Mouse (Mus musculus) urinary bladder, postnatal 14 days (tissue): ENCODE results near the gene Olfr1449.
"Not testable (repeated sequence)": the region's sequence is repeated elsewhere in the genome, so short reads cannot be mapped to it uniquely, and the experiment has no call there.

Experiments used
- DNase-seq: peaks from one replicate; pipeline ENCODE4 v3.0.0; 2021; ENCODE audit warnings: low spot score

Gene Olfr1449

DNA sequence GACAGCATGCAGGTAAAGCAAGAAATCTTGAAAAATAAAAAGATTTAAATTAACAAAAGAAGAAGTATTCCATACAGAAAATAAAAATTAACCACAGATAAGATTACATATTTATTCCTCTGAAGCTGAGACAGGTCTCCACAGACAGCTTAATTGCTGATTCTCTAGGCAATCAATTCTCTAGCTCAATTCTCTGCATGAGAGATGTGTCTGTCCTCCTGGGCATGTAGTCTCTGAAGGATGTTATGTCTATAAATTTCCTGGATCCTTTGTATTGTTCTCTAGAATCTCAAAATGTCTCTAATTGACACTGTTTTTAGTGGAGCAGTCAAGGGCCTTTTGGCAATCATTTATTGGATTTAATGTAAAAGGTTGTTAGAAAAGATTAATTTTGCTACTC lies at the start of gene Olfr1449:
Olfr1449 (plus strand) TSS at position 301 of the 400 bp plus-strand sequence.
- no peak for DNase-seq

DNA sequence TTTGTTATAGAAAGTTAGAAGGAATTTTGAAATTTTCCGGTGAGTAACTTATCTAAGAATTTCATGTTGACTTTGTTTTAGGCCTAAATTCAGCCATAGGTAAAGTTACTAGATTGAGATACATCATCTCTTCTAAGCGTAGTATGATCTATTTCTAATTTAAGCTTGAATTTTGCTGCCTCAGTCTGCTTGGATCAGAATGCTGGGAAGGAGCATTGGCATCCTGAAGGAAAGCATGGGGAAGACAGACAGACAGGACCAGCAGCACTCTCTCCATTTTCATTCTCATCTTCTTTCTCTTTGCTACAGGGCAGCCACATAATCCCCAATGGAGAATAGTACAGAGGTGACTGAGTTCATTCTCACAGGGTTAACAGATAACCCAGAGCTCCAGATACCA lies 47.1 kb upstream of the Olfr1449 start, which contains the start of gene Olfr1445:
Olfr1445 (plus strand) TSS at position 301 of the 400 bp plus-strand sequence.
- no peak for DNase-seq

DNA sequence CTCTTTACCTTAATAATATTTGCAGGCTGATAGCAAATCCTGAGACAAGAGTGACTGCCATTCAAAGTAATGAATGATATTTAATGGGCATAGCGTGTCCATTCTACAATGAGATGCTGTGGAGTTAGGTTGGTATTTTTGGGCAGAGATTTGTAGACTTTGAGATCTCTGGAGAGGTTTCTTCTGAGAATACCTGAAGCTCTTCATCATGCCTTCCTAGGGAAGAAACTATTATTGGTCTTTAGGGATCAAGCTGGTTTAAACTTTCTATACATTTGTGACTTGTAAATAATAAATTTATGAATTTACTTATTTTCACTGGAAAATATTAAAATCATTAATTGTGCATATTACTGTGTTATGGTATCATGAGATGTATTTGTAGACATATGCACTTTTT lies 37.2 kb upstream of the Olfr1449 start, which contains the start of gene Olfr1446:
Olfr1446 (minus strand) TSS at position 101 of the 400 bp plus-strand sequence.
- no peak for DNase-seq

DNA sequence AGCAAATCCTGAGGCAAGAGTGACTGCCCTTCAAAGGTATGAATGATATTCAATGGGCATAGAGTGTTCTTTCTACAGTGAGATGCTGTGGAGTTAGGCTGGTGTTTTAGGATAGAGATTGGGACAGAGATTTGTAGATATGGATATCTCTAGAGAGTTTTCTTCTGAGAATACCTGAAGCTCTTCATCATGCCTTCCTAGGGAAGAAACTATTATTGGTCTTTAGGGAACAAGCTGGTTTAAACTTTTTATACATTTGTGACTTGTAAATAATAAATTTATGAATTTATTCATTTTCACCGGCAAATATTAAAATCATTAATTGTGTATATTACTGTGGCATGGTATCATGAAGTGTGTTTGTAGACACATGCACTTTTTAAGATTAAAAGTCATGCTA lies 27.0 kb upstream of the Olfr1449 start, which contains the start of gene Olfr1447:
Olfr1447 (minus strand) TSS at position 101 of the 400 bp plus-strand sequence.
- DNase-seq, result no peak

DNA sequence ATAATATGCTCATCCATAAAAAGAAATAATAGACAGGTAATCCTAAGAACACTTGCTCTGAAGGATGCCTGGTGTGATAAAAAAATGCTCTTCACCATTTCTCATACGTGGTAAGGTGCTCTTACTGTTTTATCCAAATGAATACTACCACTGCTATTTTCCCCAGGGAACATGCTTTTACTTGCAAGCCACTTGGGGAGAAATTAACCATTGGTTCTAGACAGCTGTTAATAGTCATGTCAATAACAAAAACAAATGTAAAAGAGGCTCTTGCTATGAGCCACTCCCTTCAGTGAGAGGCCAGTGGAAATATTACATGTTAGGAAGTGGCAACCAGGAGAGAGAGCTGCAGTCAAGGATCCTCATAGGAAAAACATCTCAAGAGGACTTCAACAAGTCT lies 6.3 kb upstream of the Olfr1449 start, which contains the start of gene Olfr1448:
Olfr1448 (minus strand) TSS at position 101 of the 400 bp plus-strand sequence.
- DNase-seq, result no peak

DNA sequence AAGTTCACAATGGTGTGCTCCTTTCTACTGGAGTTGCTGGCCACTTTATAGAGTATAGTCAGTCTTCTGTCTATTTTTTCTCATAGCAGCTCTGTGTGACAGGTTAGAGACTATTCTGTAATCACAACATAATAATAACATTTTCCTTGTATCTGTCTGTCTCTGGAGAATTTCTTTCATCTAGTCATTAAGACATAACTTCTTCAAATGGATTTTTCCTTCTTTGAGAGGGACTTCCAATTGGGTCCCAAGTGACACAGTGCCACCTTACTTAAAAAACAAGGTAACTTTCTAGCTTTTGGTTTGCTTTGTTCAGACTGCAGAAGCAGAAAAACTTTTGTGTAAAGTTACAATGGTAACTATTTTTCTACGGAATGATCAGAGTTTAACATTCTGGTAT lies 19.3 kb downstream of the Olfr1449 start, which contains the start of gene Olfr1450:
Olfr1450 (plus strand) TSS at position 301 of the 400 bp plus-strand sequence.
- DNase-seq, result no peak

DNA sequence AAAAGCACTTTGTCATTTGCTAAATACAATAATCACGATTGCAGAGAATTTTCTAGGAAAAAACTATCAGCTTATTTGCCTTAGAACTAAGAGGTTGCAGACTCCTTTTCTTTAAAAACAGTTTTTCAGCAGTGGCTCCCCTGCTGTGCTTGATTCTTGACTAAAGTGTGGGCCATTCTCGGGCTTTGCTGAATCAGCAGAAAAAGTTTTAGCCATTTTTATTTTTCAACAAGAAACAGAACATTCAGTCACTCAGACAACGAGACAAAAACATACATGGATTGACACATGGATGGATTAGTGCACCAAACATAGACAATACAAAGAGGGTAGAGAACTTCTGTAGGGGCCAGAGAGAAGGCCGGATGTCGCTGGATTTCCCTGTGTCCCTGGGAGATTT lies 39.4 kb downstream of the Olfr1449 start:
- not testable (repeated sequence) for DNase-seq
